Mouse (Mus musculus): Measurements from ENCODE around the gene Htr1b. TPM values are rescaled to one million over a fixed set of nuclear protein-coding genes. Genes with fewer than 3 reads are reported as not detected.

The Htr1b gene
- polyA plus RNA-seq (2012; rRNA removed), result 2.6 and 3.5 TPM in 2 replicates

GRCm38 (mm10) chr9:81633437-81633973 is at the start of gene Htr1b:
Gene Htr1b (minus strand): TSS chr9:81633828.

Other genes starting within 250 kb of the Htr1b start
- gene Mei4, start 229.8 kb upstream of the Htr1b start, polyA plus RNA-seq (2012; rRNA removed), result 0.38 and 0.39 TPM in 2 replicates